Mouse (Mus musculus) frontal cortex, postnatal 25 days (tissue): Measurements from ENCODE around the gene Dkk1.
"Not testable (repeated sequence)": the region's sequence is repeated elsewhere in the genome, so short reads cannot be mapped to it uniquely, and the experiment has no call there.

ENCODE experiments used
- DNase-seq, 2 experiments: peaks; one replicate each; pipeline ENCODE4 v3.0.0; 2022; ENCODE audit warnings: low spot score in 2 of 2

The Dkk1 gene

DNA sequence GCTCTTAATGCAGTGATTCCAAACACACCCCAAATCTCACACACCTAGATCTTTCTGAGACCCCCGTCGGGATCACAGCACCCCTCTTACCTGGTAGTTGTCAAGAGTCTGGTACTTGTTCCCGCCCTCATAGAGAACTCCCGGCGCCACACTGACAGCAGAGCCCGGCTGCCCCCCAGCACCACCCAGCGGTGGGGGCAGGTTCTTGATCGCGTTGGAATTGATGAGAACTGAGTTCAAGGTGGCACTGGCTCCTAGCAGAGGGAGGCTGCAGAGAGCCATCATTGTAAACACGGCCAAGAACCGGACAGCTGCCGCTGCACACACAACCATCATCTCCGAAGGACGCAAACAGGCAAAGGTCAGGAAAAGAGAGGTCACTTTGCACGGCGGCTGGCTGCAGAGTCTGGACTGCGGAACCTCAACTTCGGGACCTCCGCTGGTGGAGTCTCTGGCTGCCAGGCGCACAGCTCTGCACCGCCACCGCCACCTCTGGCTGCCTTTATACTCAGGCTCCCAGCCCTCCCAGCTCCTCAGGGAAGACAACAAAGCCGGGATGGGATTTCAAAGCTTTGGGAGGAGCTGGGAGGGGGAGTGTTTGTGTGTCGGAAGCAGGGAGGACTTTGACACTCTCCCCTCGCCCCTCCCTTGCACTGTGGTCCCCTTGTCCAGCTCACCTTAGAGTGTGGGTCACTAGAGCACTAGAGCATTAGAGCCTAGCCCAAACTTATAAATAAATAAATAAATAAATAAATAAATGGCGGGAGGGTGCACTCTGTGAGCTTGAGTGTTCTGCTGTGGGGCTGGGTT is at the start of gene Dkk1:
Gene Dkk1, minus strand, starts transcription at position 622 of the 810 bp plus-strand sequence.
- DNase-seq = no peak

DNA sequence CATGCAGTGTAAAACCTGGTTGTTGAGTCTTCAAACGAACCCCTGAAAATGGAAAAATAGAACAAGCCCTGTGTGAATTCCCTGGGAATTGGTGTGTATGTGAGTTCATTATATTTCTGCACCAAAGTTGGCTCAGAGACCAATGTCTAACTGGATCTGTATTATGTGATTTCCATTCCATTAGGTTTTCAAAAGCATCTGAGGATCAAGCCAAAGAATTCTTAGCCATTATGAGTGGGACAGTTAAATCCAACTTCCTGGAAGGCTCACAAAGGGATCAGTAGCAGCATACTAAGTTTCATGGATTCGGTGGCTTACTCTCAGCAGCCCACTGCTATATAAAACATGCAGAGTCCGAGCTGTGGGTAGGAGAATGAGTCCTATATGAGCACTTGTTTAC is 36.9 kb upstream of the Dkk1 start:
- DNase-seq = no peak

DNA sequence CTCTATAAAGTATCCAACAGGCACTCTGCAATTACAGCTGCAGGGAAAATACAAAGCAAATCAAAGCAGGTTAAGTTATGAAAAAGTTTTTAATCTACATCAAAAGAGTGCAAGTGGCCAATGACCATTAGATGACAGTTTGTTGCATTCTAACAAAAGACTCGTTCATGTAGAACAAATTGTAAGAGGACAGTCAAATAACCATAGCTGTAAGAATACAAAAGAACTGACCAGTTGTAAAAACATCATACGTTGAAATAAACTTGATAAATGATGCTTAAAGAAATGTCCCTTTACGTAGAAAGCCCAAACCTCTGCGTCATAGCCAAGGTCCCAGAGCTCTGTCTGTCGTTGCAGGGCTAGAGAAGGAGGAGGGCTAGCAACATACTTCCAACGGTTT is 15.1 kb upstream of the Dkk1 start:
- DNase-seq = no peak

DNA sequence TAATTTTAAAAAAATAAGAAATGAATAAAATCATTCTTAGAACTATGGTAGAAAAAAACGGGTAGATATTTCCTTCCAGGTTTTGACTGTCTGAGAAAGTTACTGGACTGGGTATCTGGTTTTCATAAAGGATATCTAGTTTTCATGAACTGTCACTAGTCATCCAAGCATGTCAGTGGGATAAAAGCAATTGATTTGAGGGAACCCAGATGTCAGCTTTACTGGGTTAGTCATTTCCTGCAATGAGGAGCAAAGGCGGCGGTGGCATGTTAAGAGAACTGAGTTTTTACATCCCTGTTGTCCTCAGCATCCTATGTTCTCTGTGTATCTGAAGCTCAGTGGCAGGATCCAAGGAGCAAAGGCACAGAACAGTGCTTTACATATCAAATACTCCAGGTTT is 14.4 kb upstream of the Dkk1 start:
- DNase-seq = no peak

DNA sequence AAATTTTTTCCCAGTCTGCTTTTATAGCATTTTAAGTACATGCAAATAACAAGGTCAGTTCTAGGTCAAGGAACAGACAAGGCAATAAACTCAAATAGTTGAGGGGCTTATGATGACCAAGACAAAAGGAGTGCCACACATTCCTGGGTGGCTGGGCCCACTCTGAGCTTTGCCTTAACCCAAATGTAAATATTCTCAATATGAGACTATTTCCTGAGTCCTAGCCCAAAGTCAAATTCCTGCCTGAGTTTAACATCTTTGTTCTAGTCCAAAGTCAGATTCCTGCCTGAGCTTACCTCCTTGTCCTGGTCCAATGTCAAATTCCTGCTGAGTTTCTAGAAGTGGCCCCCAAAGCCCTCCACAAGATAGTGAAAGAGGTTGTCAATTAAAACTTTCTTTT is 8.6 kb upstream of the Dkk1 start:
- DNase-seq = no peak

DNA sequence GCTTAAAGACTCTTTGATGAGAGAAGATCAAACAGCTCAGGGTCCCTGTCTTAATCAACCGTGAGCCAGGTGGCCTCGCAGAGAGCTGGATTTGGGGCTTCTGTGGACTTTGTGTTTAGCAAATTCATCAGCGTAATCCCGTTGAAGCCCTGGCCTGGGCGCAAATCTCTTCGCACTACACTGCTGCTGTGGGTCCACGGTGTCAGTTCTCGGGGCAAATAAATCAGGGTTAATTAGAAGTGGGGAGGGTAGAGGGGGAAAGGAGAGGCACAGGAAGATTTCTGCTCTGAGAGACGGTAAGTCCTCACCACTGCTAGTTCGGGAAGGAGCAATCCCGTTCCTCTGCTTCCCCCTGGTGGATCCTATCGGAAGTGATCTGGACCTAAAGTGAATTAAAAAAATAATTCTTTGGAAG is 5.0 kb upstream of the Dkk1 start:
- DNase-seq = peak; percentile 62 to 64

DNA sequence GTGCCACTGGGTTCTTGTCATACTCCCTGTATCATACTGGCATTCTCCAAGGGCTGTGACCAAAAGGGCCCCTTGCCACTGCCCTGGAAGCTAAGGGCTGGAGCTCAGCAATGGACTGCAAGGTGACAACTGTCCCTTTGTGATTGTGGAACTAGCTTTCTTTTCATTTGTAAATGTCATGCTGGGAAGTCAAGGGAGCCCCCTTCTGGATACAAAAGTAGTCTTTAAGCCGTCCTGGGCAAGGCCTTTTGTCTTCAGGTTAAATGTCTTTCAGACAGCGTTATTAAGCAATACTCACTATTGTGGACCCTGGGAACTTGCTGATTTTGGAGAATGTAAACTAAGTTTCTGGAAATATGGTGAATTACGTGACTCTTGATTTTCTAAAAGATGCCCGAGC is 4.3 kb upstream of the Dkk1 start:
- no peak for DNase-seq

DNA sequence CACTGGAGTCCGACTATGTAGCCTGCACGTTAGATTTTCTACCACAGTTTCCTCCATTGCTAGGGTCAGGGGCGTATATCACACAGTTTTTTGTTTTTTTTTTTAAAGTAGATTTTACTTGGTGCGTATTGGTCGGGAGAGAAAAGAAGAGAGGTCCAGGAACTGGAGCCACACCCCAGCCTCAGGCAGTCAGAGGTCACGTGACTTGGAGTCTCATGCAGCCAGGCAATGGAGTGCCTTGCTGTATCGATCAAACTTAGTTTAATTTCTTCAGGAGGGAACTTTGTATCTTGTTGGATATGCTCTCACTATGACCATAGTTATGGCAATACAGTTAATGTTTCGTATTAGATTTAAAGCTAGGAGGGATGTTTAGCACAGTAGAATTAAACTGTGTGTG is 2.8 kb upstream of the Dkk1 start:
- DNase-seq = no peak

DNA sequence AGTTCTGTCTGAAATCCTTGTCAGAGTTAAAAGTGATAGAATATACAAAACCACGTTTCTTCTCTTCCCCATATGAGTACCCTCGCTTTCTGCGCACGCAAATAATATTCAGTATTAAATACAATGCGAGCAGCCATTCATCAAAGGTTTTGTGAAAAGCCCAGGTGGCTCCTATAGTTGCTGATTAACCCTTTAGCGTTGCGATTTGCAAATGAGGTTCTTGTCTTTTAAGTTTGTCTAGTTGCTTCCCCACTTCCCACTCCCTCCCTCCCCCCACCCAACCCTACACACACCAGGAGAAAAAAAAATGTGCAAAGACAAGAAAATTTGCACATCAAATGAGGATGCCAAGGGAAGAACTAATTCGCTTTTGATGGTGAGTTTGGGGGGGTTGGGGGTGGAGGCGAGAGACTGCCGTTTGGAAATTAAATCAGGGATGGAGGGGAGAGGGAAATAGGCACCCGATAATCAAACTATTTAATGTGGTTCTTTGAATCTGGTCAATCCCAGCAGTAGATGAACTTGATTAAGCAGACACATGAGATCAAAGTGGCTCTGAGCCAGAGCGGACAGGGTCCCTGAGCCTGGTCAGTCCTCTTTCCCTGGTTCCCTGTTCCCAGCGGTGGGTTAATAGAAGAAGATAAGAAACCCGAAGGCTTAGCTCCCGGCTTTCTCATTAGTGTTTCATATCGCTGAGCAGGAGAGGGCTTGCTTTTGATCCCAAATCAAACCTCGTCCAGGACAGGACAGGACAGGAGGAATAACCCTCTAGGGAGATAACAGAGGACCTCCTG is 586 bp upstream of the Dkk1 start:
- DNase-seq = no peak

DNA sequence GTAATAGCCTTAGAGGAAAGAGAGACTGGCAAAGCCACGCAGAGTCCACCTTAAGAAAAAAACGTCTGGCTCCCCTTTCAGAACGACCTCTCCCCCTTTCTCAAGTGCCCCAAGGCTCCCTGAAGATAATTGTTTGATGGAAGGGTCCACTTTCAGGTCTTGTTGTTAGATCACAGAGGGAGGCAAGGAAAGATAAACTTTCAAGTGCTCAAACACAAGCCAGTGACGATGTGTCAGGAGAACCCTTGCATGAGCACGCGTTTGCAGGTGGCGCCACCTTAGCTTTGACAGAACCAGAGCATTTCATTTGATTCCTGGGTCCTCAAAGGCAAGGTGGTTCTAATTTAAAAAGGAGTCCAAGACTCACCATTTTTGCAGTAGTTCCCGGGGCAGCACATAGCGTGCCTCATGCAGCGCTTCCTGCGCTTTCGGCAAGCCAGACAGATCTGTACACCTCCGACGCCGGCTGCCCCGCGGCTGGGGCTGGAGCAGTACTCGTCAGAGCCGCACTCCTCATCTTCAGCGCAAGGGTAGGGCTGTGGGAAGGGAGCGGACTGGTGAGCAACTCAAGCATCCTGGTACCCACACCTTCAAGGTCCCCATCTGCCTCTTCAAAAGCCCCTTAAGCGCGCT is 938 bp downstream of the Dkk1 start:
- no peak for DNase-seq

DNA sequence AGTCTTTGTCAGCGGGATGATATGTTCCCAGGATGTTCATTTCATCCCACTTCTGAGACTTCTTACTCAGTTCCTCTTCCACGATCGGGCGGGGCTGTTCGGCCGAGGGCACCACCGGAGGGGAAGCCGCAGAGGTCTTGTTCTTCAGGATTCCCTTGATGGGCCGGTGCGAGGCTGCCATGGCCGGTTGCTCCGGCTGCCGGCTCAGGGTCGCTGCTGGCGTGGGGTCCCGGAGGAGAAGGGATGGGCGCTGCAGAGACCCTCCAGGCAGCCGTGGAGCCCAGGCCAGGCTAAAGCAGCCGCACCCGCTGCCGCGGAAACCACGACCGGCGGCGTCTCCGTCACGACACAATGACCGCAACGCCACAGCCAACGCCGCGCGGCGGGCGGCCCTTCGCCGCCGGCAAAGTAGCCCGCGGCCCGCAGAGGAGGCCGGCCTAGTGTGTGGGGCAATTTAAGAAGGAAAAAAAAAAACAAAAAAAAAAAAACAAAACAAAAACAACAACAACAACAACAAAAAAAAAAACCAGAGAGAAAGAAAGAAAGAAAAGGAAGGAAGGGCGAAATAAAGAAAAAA is 10.0 kb downstream of the Dkk1 start:
- not testable (repeated sequence) for DNase-seq

DNA sequence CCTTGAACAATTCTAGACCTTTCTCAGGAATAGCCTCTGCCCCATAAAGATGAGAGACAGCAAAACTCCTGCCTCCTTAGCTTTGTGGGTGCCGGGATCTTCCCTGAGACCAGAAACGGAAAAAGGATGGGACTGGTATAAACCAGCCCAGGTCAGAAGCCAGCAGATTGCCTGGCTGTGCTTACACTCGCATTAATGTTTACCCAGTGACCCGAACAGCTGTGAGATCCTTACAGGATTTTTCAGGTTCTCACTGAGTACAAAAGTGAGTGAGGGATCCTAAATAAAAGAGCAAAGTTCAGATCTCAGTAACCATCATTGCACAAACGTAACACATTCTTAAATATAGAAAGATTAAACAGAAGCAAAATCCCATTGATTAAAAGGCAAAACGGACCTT is 32.7 kb downstream of the Dkk1 start:
- no peak for DNase-seq

DNA sequence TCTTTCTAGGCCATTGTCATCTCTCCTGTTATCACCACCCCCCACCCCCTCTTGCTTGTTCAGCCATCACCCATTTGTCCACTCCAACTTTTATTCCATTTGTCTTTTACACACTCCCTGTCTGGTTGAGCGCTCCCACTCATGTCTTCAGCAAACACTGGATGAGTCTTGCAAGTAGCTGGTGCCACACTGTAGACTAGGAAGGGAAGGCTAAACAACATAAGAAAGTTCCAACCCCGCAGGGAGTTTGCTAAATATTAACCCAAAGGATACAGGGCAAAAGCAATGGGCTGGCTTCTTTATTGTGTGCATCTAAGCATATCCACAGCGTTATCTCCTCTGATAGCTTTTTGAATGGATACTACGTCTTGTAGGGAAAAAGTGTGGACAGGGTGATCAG is 39.0 kb downstream of the Dkk1 start:
- DNase-seq = no peak

DNA sequence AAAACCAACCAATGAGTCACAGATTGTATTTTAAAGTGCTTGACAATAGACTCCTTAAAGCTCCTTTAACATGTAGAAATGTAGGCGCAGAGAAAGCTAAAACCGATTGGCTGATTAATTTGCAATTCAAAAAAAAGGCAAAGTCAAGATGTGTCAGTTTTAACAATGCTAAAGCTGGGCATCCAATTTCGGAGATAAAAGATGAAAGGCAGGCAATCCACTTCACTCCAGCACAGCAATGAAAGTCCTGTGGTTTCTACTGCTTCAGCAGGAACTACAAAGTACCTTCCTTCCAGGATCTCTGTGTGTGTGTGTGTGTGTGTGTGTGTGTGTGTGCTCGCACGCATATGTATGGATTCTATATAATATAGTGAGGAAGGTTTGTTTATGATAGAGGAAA is 44.0 kb downstream of the Dkk1 start:
- no peak for DNase-seq
